In genomic region chr11:112998777-112999583, GRCm38 (mm10) we compare ENCODE assay signal across 20 mouse cellular contexts.
A peak's percentile ranks its signal among the peaks of the same experiment; 100 is the strongest.
DNase-seq lines count a peak whose midpoint lies in the region; ATAC-seq and TF ChIP-seq lines count a peak whose summit lies in the region.
"Had no signal": no experiment of that assay in that cellular context is flagged by ENCODE, and none has a peak within 500 bp of the region (broad histone marks: within the 10 kb centered on the region; RNA-seq: fewer than 3 reads in every experiment).

No protein-coding gene starts in this region.

- H3K9ac ChIP-seq in intestine, embryonic 15.5 days: no peak overlapping the region
- no peak overlapping the region for H3K9ac ChIP-seq in intestine, postnatal 0 days (ENCODE audit: low read depth, low read length)
- H3K9ac ChIP-seq: embryonic facial prominence, embryonic 12.5 days; forebrain, embryonic 12.5 days had no signal

- WGBS in intestine, embryonic 15.5 days: 44% methylated on average over 5 of the region's 5 CpGs
- WGBS in intestine, postnatal 0 days: 53% methylated on average over 5 of the region's 5 CpGs

- TF ChIP-seq CTCF in intestine, postnatal 0 days (IDR thresholded peaks at IDR 0.05; ENCODE audit: low read depth): no peak
- no peak for TF ChIP-seq CTCF in Patski (IDR thresholded peaks at IDR 0.05)

- POLR2A ChIA-PET in Patski (lab: Charles Lee): no interaction called here

- H3K9me3 ChIP-seq in intestine, embryonic 15.5 days: no peaks in the 10 kb centered on the region
- H3K9me3 ChIP-seq in intestine, postnatal 0 days (ENCODE audit: control insufficient read depth): no peaks in the 10 kb centered on the region
- H3K9me3 ChIP-seq: embryonic facial prominence, embryonic 12.5 days; forebrain, embryonic 12.5 days had no signal

- in situ Hi-C loops in Patski (cut with MboI; ENCODE audit: low pct_unique_long_range_greater_than_20kb): loop anchor here (10.0 kb wide), 2 partner anchors 204 to 1464 kb away; no protein-coding TSS in a partner anchor

- no peak overlapping the region for H3K4me3 ChIP-seq in intestine, embryonic 15.5 days (replicated peaks)
- H3K4me3 ChIP-seq in intestine, postnatal 0 days (ENCODE audit: low read depth, low read length): no peak overlapping the region
- H3K4me3 ChIP-seq: embryonic facial prominence, embryonic 12.5 days; forebrain, embryonic 12.5 days had no signal

- no peak overlapping the region for H3K27ac ChIP-seq in intestine, embryonic 15.5 days
- no peak overlapping the region for H3K27ac ChIP-seq in intestine, postnatal 0 days (ENCODE audit: low read depth, low read length)
- H3K27ac ChIP-seq: embryonic facial prominence, embryonic 12.5 days; forebrain, embryonic 12.5 days; hindbrain, postnatal 0 days; stomach, postnatal 0 days had no signal

- H3K4me1 ChIP-seq in intestine, embryonic 15.5 days (replicated peaks): 0 out of 2 replicates have a peak, but pooled peaks cover 4% of the 10 kb centered on the region
- H3K4me1 ChIP-seq in intestine, postnatal 0 days (replicated peaks; ENCODE audit: control insufficient read depth, insufficient read depth, low read length): no peaks in the 10 kb centered on the region

- H3K27me3 ChIP-seq in intestine, embryonic 15.5 days (replicated peaks): no peaks in the 10 kb centered on the region
- no peaks in the 10 kb centered on the region for H3K27me3 ChIP-seq in intestine, postnatal 0 days (replicated peaks; ENCODE audit: control insufficient read depth, insufficient read depth, low read length)
- no peaks in the 10 kb centered on the region for H3K27me3 ChIP-seq in Patski
- H3K27me3 ChIP-seq: embryonic facial prominence, embryonic 12.5 days; forebrain, embryonic 12.5 days had no signal

- no peak overlapping the region for H3K4me2 ChIP-seq in intestine, embryonic 15.5 days (replicated peaks)
- no peak overlapping the region for H3K4me2 ChIP-seq in intestine, postnatal 0 days (replicated peaks; ENCODE audit: low read depth)
- H3K4me2 ChIP-seq: embryonic facial prominence, embryonic 12.5 days; forebrain, embryonic 12.5 days; midbrain, embryonic 11.5 days had no signal

- intact Hi-C loops in left cerebral cortex, postnatal 4 days (cut with DNase I): no loop called here

- CTCF ChIA-PET in Patski (lab: Charles Lee): interaction anchor here (1.1 to 1.2 kb wide), 2 partner anchors 12 to 20 kb away, joined by 3 read pairs; no protein-coding TSS in a partner anchor

- peak; percentile 34; the same call in 1 of the 2 replicates for ATAC-seq in intestine, embryonic 15.5 days
- no peak for ATAC-seq in intestine, postnatal 0 days
- peak; percentile 27 for ATAC-seq in Patski
- ATAC-seq: activated CD4-positive, CD25-positive, alpha-beta regulatory T cell, adult 4 months; CD4-positive, CD25-positive, alpha-beta regulatory T cell, adult 4 months; hindbrain, postnatal 0 days had no signal

- no peaks in the 10 kb centered on the region for H3K36me3 ChIP-seq in intestine, embryonic 15.5 days
- no peaks in the 10 kb centered on the region for H3K36me3 ChIP-seq in intestine, postnatal 0 days (ENCODE audit: control insufficient read depth, insufficient read depth)
- H3K36me3 ChIP-seq: embryonic facial prominence, embryonic 12.5 days; forebrain, embryonic 12.5 days had no signal

- peak; percentile 56 for DNase-seq in left cerebral cortex, postnatal 4 days
- no peak for DNase-seq in left cerebral cortex, adult 9 months (ENCODE audit: low spot score in 2 of 2)
- DNase-seq in Patski (ENCODE audit: low read depth, low spot score): no peak
- DNase-seq in retina, embryonic 14.5 days (ENCODE audit: low spot score): peak; percentile 75
- no peak for DNase-seq in urinary bladder, postnatal 25 days (ENCODE audit: low spot score)
- DNase-seq: adrenal gland, adult 8-10 months; cerebellum, adult 11-12 months; kidney, adult 18-20 months; right cerebral cortex, postnatal 14 days; thymus, adult 2 months; thymus, postnatal 4 days had no signal

Comparison
In these comparisons a context has a peak if more than half of its experiments do, and no peak if none do; other contexts are left out.
1. DNase-seq: peak in left cerebral cortex, postnatal 4 days (single experiment) and retina, embryonic 14.5 days (single experiment); none in left cerebral cortex, adult 9 months (0 of 2), Patski (single experiment) and urinary bladder, postnatal 25 days (single experiment).